Mouse (Mus musculus): ENCODE data around the gene Cpne4.

DNA sequence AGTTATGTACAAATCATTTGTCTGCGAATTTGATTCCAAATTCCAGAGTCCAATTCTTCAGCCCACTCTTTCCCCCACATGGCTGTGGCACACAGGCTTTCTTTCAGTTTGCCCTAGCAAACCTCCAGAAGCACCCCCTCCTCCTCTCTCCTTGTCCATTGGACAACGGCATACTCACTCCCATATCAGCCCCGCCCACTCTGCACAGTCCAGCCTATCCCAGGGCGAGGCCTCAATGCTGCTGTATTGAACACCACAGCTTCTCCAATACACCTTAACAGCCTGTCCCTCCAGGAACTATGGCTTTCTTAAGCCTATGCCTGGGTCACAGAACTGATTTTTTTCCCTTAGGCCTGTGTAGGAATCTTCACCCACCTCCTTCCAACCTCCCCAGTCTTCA lies 348.3 kb downstream of the Cpne4 start:
- TF ChIP-seq GATA1 (IDR thresholded peaks at IDR 0.05; ENCODE audit: borderline replicate concordance, low read length), result no peak
- no peak for TF ChIP-seq FLI1 (IDR thresholded peaks at IDR 0.05; ENCODE audit: low read length)

Data from megakaryocyte, embryonic 14.5 days (primary cell).